Mouse (Mus musculus) induced T-regulatory cell, adult 2 months (primary cell): ENCODE results near the gene Umodl1.

ENCODE experiments used
- DNase-seq: peaks from one replicate; pipeline ENCODE4 v3.0.0-alpha.2; 2012; ENCODE audit warnings: low read depth

Umodl1 gene

GRCm38 (mm10) chr17:30954340-30954739 lies at the start of gene Umodl1:
Gene Umodl1 (plus strand): TSS chr17:30954640.
- no peak for DNase-seq

DNA sequence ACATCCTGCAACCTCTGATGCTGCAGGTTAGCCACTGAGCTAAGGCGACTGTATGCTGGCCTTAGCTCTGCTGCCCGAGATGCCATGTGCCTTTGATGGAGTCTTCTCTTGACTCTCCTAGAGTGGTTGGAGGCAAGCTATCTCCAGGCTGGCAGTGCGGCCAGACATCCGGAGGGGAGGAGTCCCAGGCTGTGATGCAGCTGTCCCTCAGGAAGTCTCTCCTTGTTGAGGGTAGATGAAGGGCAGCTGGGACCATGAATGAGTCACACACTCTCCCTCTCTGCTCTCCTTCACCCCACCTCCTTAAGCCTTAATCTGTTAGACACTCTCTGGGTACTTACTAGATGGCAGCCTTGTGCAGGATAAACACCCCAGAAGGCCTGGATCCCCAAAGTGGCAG lies 46.9 kb upstream of the Umodl1 start:
- DNase-seq, result no peak

DNA sequence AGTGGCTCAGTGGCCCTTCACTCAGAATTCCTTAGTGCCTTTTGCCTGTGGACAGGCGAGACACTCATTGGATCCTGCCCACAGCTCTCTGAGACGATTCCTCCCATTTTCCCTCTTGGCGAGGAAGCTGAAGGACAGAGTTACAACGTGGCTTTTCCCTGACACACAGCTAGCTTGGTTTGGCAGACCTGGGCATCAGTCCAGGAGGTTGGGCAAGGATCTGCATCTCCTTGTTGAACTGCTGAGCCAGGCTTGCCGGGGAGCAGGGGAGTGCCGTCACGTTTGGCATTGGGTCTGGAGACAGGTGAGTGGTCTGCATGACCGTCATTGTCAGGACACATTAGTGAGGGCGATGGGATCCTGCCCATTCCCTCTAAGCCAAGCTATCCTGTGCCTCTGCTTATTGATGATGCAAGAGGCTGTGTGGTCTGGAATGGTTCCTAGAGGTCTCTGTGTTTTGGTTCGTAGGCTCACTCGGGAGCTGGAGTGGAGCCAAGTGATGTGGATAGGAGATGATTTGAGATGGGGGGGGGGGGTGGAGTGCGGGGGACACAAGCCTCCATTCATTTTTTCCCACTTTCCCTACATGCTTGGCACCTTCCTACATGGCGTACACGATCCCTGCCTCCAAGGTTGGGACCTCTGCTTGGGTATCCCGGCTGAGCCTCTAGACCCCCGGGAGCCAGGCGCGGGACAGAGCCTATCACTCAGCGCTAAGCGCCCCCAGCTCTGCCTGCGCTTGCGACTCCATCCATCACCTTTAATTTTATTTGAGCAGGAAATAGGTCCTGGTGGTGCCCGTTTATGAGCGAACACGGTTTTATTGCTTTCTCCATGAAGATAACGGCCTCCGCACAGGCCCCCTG lies 43.3 kb upstream of the Umodl1 start:
- no peak for DNase-seq

GRCm38 (mm10) chr17:30911732-30912088 lies 42.7 kb upstream of the Umodl1 start:
- no peak for DNase-seq

DNA sequence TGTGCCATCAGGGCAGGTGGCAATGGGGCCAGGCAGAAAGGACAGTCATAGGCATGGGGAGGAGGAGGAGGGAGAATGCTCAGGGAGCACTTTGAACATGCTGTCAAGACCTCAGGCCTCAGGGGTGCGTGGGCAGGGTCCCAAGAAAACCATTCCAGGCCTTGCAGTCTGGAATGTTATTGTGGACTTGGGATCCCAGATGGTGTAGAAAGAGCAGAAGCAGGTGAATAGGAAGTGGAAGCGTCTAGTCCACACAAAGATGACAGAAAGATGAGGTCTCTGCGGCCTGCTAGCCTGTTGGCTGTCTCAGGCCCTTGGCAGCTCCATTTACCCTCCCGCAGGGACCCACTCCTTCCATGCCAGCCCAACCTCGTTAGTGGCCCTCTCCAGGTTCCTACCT lies 41.9 kb upstream of the Umodl1 start:
- no peak for DNase-seq

DNA sequence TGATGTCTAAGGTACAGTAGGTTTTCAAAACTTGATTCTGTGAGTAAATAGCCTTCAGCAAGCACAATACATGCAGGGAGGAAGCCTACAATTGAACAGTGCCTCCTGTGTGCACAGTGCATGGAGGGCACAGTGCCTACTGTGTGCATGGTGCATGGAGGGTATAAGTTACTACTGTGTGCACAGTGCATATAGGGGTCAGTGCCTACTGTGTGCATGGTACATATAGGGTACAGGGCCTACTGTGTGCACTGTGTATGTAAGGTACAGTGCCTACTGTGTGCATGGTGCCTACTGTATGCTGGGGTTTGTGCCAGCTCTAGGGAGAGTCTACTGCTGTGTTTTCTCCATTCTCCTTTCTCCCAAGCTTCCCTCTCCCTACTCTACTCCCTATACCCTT lies 40.2 kb upstream of the Umodl1 start:
- DNase-seq, result no peak

DNA sequence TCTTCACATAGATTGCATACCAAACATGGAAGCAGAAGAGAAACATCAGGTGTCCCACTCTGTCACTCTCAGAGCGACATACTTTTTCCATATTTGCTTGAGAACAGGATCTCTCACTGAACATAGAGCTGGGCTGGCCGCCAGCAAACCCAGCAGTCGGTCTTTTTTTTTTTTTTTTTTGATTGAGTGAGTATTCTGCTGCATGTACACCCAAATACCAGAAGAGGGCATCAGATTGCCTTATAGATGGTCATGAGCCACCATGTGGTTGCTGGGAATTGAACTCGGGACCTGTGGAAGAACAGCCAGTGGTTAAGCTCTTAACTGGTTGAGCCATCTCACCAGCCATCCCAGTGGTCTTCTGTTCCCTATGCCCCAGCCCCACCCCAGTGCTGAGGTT lies 30.9 kb upstream of the Umodl1 start:
- DNase-seq, result no peak

DNA sequence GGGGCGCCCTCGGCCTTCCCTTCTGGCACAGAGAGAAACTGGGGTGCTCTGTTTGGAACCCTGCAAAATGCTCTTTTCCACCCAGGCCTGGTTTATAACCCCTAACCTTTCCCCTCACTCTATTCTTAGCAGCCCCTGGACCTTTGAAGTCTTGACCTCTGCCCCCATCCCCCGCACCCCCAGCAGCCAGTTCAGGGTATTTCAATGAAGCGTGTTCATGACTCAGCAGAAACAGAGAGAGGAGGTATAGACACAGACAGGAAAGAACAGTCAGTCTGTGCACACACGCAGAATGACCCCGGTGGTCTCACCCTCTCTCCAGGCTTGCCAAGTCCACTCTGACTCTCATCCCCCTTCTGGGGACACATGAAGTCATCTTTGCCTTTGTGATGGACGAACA lies 23.6 kb upstream of the Umodl1 start:
- no peak for DNase-seq

- no peak for DNase-seq
Observed at GRCm38 (mm10) chr17:30932836-30933235, 21.6 kb upstream of the Umodl1 start.

DNA sequence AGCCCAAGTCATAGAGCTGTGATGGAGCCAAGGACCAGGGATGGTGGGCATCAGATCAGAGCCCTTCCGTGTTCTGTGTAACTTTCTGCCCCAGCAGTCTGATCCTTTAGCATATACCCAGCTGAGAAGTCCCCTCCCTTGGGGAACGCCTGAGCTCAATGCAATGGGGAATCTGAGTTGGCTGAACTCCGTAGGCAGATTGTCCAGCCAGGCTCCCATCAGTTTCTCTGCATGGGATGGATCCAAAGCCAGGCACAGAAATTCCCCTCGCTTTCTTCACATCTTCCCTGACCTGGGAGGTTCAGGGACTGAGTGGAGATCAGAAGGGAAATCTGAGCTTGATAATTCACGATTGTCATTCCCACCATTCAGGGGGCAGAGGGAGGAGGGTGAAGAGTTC lies 19.1 kb upstream of the Umodl1 start:
- DNase-seq, result no peak

- DNase-seq, result no peak
Observed at GRCm38 (mm10) chr17:30938554-30938953, 15.9 kb upstream of the Umodl1 start.

- no peak for DNase-seq
Observed at GRCm38 (mm10) chr17:30948382-30948781, 6.1 kb upstream of the Umodl1 start.

DNA sequence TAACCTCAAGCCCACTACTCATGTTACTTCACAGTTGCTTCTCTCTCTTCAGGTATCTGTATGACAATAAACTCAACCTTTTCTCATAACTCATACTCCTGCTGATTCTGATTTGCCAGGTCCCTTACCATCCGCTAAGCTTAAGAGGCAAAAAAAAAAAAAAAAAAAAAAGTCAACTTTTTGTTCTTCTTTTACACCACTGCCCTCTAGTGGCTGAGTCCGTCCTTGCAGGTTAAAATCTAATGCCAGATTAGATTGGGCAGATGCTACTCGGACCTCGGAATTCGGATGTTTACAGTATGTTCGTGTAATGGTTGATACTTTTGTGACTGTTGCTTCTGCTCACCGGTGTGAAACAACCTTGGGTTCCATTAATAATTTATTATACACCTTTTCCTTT lies 3.7 kb upstream of the Umodl1 start:
- peak; percentile 82 for DNase-seq

DNA sequence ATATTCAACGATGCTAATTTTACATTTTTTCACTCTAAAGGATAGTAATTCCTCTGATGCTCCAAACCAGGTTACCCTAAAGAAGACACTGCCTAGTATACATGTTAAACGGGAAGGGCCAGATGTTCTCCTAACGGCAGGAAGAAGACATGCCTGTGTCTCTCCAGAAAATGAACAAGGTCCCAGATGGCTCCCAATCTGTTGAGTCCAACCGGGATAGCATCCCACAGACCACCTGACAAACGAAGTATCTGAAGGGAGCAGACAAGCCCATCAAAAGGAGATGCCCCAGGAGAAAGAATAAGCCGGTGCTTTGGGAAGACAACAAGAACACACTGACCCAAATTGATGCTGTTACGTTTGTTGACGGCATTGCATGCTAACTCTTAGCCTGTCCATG lies 2.8 kb upstream of the Umodl1 start:
- no peak for DNase-seq

DNA sequence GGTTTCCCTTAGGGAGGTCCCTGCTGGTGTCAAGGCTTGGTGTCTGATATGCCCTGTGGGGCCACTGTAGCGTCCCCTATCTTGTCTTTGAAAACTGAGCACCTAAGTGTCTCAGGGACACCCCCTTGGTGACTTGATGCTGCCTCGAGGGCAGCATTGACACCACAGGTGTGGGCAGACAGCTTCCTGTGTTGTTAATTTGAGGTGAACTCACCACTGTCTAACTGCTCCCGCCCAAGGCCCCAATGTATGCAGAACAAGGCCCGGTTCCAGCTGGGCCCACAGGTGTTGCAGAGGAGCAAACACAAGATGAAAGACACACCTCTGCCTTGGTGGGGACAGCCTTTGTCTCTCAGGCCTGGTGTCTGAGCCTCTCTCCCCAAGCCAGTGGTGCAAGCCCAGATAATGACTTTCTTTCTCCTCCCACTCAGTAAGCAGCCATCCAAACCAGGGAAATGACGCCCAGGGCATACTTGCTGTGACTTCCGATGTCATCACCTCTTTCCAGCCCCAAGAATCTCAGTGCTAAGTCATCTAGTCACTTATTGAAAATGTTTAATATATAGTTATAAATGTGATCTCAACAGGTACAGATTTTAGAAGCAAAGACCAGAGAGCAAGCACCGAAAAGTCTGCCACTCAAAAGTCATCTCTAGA lies 7.6 kb downstream of the Umodl1 start:
- peak; percentile 69 for DNase-seq

DNA sequence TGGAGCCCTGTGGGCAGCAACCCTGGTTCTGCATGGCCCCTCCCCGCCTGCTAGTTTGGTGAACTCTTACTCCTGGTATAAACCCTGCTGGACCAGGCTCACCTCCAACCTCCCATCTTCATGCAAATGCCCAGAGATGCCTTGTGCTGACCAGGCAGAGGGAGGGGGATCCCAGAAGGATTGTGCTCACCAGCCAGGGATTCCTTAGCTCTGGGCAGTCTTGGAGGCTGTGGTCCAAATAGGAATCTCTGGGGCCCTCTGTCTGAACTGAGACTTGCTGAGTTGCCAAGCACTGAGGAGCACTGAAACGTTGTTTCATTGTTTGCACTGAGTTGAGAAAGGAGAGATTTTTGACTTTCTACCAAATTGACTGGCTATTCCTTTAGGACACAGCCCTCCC lies 8.4 kb downstream of the Umodl1 start:
- no peak for DNase-seq

GRCm38 (mm10) chr17:30969983-30970382 lies 15.5 kb downstream of the Umodl1 start:
- DNase-seq, result no peak

DNA sequence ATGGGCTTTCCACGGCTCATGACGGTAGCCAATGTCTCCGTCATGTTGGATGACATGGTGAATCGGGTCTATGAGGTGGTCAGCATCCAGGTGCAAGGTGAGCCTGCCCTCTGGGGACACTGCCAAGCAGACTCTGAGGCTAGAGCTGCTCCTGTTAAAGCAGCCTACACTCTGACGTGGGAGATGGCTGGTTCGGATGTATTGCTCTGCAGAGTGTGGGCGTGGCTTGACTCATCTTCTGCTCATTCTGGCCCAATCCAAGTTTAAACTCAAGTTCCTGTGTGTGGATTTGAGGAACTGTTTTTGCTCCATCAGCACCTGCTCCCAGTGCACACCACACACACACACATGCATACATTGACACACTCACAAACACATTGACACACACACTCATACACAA lies 17.4 kb downstream of the Umodl1 start:
- DNase-seq, result no peak

- DNase-seq, result no peak
Observed at GRCm38 (mm10) chr17:30973332-30973731, 18.9 kb downstream of the Umodl1 start.

DNA sequence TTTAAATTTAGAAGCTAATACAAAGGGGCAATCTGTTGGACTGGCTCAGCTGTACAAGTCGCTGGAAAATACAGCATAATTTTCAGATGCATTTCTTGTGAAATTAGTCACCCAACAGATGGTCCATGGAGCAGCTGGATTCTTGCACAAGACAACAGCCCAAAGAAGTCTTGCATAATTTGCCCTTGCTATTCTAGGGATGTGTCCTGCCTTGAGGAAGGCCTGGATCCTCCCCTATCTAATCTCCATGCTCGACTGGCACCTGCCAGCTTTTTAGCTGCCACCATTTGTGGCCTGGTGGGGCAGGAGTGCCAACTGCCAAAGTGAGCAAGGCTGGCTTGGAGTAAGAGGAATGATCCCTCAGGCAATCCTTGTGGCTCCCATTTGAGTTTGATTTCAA lies 22.9 kb downstream of the Umodl1 start:
- no peak for DNase-seq

DNA sequence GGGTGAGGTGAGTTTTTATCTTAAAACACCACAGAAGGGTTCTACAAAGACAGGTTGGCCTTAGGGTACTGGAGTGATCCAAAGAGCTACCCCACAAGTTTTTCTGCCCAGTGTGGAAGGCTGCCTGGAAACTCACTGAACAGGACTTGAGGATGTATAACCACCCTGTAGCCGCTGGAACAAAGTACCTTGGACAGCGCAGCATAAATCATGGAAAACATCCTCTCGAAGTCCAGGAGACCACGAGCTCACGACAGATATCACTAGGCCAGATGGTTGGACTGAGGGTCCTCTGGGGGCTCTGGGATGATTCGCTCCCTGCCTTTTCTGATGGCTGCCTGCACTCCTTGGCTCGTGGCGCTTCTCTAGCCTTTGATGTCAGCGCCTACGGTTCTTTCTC lies 24.1 kb downstream of the Umodl1 start:
- DNase-seq, result no peak

GRCm38 (mm10) chr17:30983521-30983920 lies 29.1 kb downstream of the Umodl1 start:
- no peak for DNase-seq

DNA sequence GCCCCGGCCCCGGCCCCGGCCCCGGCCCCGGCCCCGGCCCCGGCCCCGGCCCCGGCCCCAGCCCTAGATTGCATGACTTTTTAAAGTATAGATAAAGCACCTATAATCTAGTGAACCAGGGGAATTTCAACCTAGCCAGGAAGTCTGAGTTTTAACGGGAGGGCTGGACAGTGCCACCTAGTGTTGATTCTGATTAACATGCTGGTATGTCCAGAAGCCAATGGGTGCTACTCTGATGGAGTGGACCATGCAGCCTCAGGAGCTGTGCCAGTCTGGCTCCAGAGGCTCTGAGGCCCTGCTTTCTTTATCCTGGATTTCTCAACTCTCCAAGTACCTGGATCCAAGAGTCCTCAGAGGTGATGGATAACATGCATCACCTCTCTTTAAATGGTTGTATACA lies 35.8 kb downstream of the Umodl1 start:
- peak; percentile 52 for DNase-seq

DNA sequence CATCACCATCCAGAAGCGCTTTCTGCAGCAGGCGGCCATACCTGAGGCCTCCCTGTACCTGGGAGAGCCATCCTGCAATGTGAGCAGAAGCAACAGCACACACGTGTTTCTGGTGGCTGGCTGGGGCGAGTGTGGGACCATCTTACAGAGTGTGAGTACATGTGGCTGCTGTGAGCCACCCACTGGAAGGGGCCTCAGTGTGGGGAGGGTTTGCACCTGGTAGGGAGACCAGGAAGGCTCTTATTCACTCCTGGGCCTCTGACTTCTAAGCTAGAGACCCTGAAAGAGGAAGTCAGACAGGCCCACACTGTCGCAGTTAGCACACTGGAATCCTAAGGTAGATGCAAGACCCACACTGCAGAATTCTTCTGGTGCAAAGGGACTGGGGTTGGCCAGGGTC lies 41.9 kb downstream of the Umodl1 start:
- DNase-seq, result no peak
